Mouse (Mus musculus) C2C12 (cell line): ENCODE measurements around the gene Upk1b. TPM values are rescaled to one million over a fixed set of nuclear protein-coding genes. Genes with fewer than 3 reads are reported as not detected.

Source experiments
- H3K27me3 ChIP-seq: one replicate; pipeline ENCODE4 v1.6.1; 2011; ENCODE audit not compliant: control insufficient read depth, insufficient read depth, insufficient read length
- H3K36me3 ChIP-seq: one replicate; pipeline ENCODE4 v1.6.1; 2011; ENCODE audit not compliant: control insufficient read depth, insufficient read depth
- H3K4me3 ChIP-seq: one replicate; pipeline ENCODE4 v1.5.1; 2011; ENCODE audit warnings: mild to moderate bottlenecking, control low read depth; ENCODE audit not compliant: poor library complexity, insufficient read depth, severe bottlenecking
- H3K79me2 ChIP-seq: one replicate; pipeline ENCODE4 v1.6.1; 2011; ENCODE audit not compliant: control insufficient read depth, insufficient read depth
- H3K79me3 ChIP-seq: one replicate; pipeline ENCODE4 v1.6.1; 2011; ENCODE audit warnings: low read depth, control low read depth
- H3ac ChIP-seq: one replicate; pipeline ENCODE3; 2011; ENCODE audit warnings: low read depth; ENCODE audit not compliant: control insufficient read depth, insufficient read length
- CEBPB ChIP-seq: IDR thresholded peaks from one replicate; pipeline ENCODE4 v1.6.1; 2011; ENCODE audit warnings: low read depth, mild to moderate bottlenecking, control low read depth, moderate library complexity
- CTCF ChIP-seq: IDR thresholded peaks from one replicate; pipeline ENCODE4 v1.5.1; 2011; ENCODE audit not compliant: control insufficient read depth, insufficient read depth, insufficient read length
- FOSL1 ChIP-seq: IDR thresholded peaks from one replicate; pipeline ENCODE4 v1.8.0; 2011; ENCODE audit warnings: mild to moderate bottlenecking, low read length; ENCODE audit not compliant: poor library complexity, insufficient read depth, severe bottlenecking
- MAX ChIP-seq: IDR thresholded peaks from one replicate; pipeline ENCODE4 v1.6.1; 2011; ENCODE audit warnings: mild to moderate bottlenecking, control low read depth
- MYOD1 ChIP-seq: IDR thresholded peaks from one replicate; pipeline ENCODE4 v1.6.1; 2011; ENCODE audit warnings: low read depth; ENCODE audit not compliant: control insufficient read depth, insufficient read length
- MYOG ChIP-seq: IDR thresholded peaks from one replicate; pipeline ENCODE4 v1.6.1; 2011; ENCODE audit not compliant: control insufficient read depth, insufficient read length; ENCODE audit errors: extremely low read depth
- USF1 ChIP-seq: IDR thresholded peaks from one replicate; pipeline ENCODE4 v1.6.1; 2011; ENCODE audit warnings: low read depth, mild to moderate bottlenecking, control low read depth, moderate library complexity
- polyA plus RNA-seq: library from polyadenylated mRNA; unstranded; fragments of >200 nt; fragmentation: generic; extraction: Trizol; gene quantifications from one replicate; pipeline ENCODE4 v1.2.1, GENCODE M21; 2012; ENCODE audit warnings: missing spikeins

Upk1b gene
- polyA plus RNA-seq, 1 experiment: 0.04 TPM

- Histone ChIP-seq H3K79me3 (no peaks in the 10 kb centered on the region), H3K36me3 (no peaks in the 10 kb centered on the region), H3K27me3 (no peaks in the 10 kb centered on the region), H3K4me3 (no peak overlapping the region), H3ac (no peak overlapping the region), H3K79me2 (no peaks in the 10 kb centered on the region)
- TF ChIP-seq MYOD1 (no peak), MAX (no peak), MYOG (no peak)
Measured at GRCm38 (mm10) chr16:38780960-38781572, 19.1 kb downstream of the Upk1b start.

- Histone ChIP-seq H3K79me2 (no peaks in the 10 kb centered on the region), H3K27me3 (no peaks in the 10 kb centered on the region), H3K79me3 (no peaks in the 10 kb centered on the region), H3K36me3 (no peaks in the 10 kb centered on the region), H3K4me3 (no peak overlapping the region), H3ac (no peak overlapping the region)
- no peak for TF ChIP-seq USF1
- TF ChIP-seq MYOG: no peak
- TF ChIP-seq MAX: no peak
- TF ChIP-seq CTCF: no peak
- no peak for TF ChIP-seq CEBPB
- TF ChIP-seq FOSL1: no peak
- no peak for TF ChIP-seq MYOD1
Measured at GRCm38 (mm10) chr16:38776342-38776741, 23.8 kb downstream of the Upk1b start.

GRCm38 (mm10) chr16:38774964-38775746 lies 25.0 kb downstream of the Upk1b start:
- TF ChIP-seq MAX: no peak
- Histone ChIP-seq H3K36me3 (no peaks in the 10 kb centered on the region), H3K79me3 (no peaks in the 10 kb centered on the region), H3K79me2 (no peaks in the 10 kb centered on the region), H3K27me3 (no peaks in the 10 kb centered on the region), H3K4me3 (no peak overlapping the region), H3ac (no peak overlapping the region)

GRCm38 (mm10) chr16:38772906-38773496 lies 27.1 kb downstream of the Upk1b start:
- Histone ChIP-seq H3K79me2 (no peaks in the 10 kb centered on the region), H3K27me3 (no peaks in the 10 kb centered on the region), H3K4me3 (no peak overlapping the region), H3K36me3 (no peaks in the 10 kb centered on the region), H3ac (no peak overlapping the region), H3K79me3 (no peaks in the 10 kb centered on the region)
- TF ChIP-seq MYOD1 (no peak), MYOG (no peak), MAX (no peak), CTCF (no peak), FOSL1 (no peak), USF1 (no peak), CEBPB (no peak)

GRCm38 (mm10) chr16:38771145-38771544 lies 29.0 kb downstream of the Upk1b start:
- Histone ChIP-seq H3K79me2 (no peaks in the 10 kb centered on the region), H3ac (no peak overlapping the region), H3K4me3 (no peak overlapping the region), H3K36me3 (no peaks in the 10 kb centered on the region), H3K79me3 (no peaks in the 10 kb centered on the region), H3K27me3 (no peaks in the 10 kb centered on the region)
- TF ChIP-seq MYOG (no peak), MYOD1 (no peak), MAX (no peak), CTCF (no peak), FOSL1 (no peak), CEBPB (no peak), USF1 (no peak)
